Mouse (Mus musculus) lung, adult 2 months (tissue): ENCODE data around the gene Pgpep1.

Experiments
- CTCF ChIP-seq: fragments of 200-500 bp; IDR thresholded peaks from 2 replicates; pipeline ENCODE4 v1.5.1; 2011; ENCODE audit warnings: mild to moderate bottlenecking, low read length, control low read depth; ENCODE audit not compliant: insufficient read depth
- POLR2A ChIP-seq: fragments of 200-500 bp; IDR thresholded peaks from 2 replicates; pipeline ENCODE4 v1.6.1; 2011; ENCODE audit warnings: low read depth, mild to moderate bottlenecking, control low read depth, low read length, borderline replicate concordance; ENCODE audit errors: extremely low read depth

DNA sequence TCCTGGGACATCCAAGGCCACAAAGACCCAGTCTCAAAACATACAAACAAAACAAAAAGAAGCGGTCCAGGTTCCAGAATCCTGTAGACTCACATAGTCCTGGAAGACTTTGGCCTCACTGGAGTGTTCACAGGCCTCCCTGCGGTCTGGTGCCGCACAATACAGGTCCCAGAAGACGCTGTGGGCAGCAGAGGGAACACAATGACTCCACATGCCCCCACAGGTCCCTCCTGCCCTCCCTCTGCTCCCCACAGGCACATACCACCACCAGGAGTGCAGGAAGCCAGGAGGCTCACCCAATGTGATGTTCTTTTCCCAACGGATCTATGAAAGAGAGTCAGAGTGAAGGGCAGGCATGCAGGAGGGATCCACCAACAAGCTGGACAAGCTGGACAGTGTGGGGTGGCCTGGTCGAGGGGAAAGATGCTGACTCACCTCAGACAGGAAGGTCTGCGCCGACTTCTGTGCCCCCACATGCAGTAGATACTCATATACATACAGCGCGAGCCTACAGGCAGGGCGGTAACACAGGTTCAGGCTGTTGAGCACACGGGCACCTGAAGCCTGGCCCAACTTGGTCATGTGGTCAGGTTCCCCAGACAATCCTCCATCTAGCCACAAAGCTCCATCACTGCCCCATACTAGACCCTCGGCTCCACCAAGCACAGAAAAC is 57.9 kb downstream of the Pgpep1 start:
- no peak for TF ChIP-seq CTCF
- no peak for TF ChIP-seq POLR2A
